Mouse (Mus musculus) Patski (cell line): Measurements from ENCODE around the gene Tspan11. TPM values are rescaled to one million over a fixed set of nuclear protein-coding genes. Genes with fewer than 3 reads are reported as not detected.
A peak's percentile ranks its signal among the peaks of the same experiment; 100 is the strongest.

Experiments
- ATAC-seq: fragments of 100-300 bp; one replicate; pipeline ENCODE4 v1.8.0; 2021
- CTCF ChIA-PET: fragments of 350-600 bp; sonication (Branson Sonifier 250); formaldehyde crosslinking; loops from one replicate; lab custom pipeline; 2022; ENCODE audit warnings: inconsistent platforms; lab: Charles Lee
- POLR2A ChIA-PET: fragments of 350-600 bp; sonication (Branson Sonifier 250); formaldehyde crosslinking; loops from one replicate; lab custom pipeline; 2022; ENCODE audit warnings: antibody characterized with exemption, inconsistent platforms; lab: Charles Lee
- DNase-seq: peaks from one replicate; pipeline ENCODE4 v3.0.0-alpha.2; 2011; ENCODE audit warnings: low read depth, low spot score
- H3K27me3 ChIP-seq: fragments of 371-371 bp; one replicate; pipeline ENCODE4 v1.5.1; 2021
- CTCF ChIP-seq: fragments of 100-300 bp; IDR thresholded peaks from one replicate; pipeline ENCODE4 v1.5.1; 2021
- in situ Hi-C: fragments of 300-500 bp; cut with MboI; formaldehyde crosslinking; loops from 3 replicates; pipeline ENCODE4 v1.11.1; 2018; ENCODE audit warnings: low pct_unique_long_range_greater_than_20kb, mixed read lengths
- polyA plus RNA-seq: library from polyadenylated mRNA; unstranded; gene quantifications from one replicate; pipeline ENCODE4 v1.2.3, GENCODE M21; 2021

Gene Tspan11
- polyA plus RNA-seq, 1 experiment from 2014 or later = not detected

GRCm38 (mm10) chr6:127879472-127879871 lies 7.9 kb upstream of the Tspan11 start:
- in situ Hi-C loops = no loop called here
- ChIA-PET CTCF (no interaction called here), POLR2A (no interaction called here)
- no peak for DNase-seq
- peaks cover 5% of the 10 kb centered on the region for H3K27me3 ChIP-seq
- no peak for ATAC-seq
- TF ChIP-seq CTCF = peak; percentile 50

- in situ Hi-C loops = no loop called here
- POLR2A ChIA-PET = no interaction called here
- H3K27me3 ChIP-seq = peaks cover 21% of the 10 kb centered on the region
- ATAC-seq (no peak), DNase-seq (no peak)
- CTCF ChIA-PET = no interaction called here
- TF ChIP-seq CTCF = no peak
Measured at GRCm38 (mm10) chr6:127886916-127887315, 473 bp upstream of the Tspan11 start.

- no peak for DNase-seq
- peaks cover 21% of the 10 kb centered on the region for H3K27me3 ChIP-seq
- ChIA-PET POLR2A (interaction anchor here (0.6 kb wide), 1 partner anchor 45 kb away, joined by 5 read pairs; no protein-coding TSS in a partner anchor), CTCF (no interaction called here)
- in situ Hi-C loops = no loop called here
- TF ChIP-seq CTCF = no peak
- no peak for ATAC-seq
Measured at GRCm38 (mm10) chr6:127888581-127888980, 1.2 kb downstream of the Tspan11 start.

GRCm38 (mm10) chr6:127893611-127894010 lies 6.2 kb downstream of the Tspan11 start:
- in situ Hi-C loops = no loop called here
- POLR2A ChIA-PET = no interaction called here
- DNase-seq = no peak
- CTCF ChIA-PET = no interaction called here
- H3K27me3 ChIP-seq = peaks cover 5% of the 10 kb centered on the region
- ATAC-seq = no peak
- no peak for TF ChIP-seq CTCF

GRCm38 (mm10) chr6:127894999-127895398 lies 7.6 kb downstream of the Tspan11 start:
- TF ChIP-seq CTCF = no peak
- no peak for DNase-seq

GRCm38 (mm10) chr6:127896425-127896824 lies 9.0 kb downstream of the Tspan11 start:
- no peak for ATAC-seq
- ChIA-PET POLR2A (interaction anchor here (0.6 kb wide), 1 partner anchor 383 kb away, joined by 5 read pairs; no protein-coding TSS in a partner anchor), CTCF (no interaction called here)
- no peak for TF ChIP-seq CTCF
- H3K27me3 ChIP-seq = peaks cover 5% of the 10 kb centered on the region
- no peak for DNase-seq
- in situ Hi-C loops = no loop called here

More at GRCm38 (mm10) chr6:127894999-127895398, 7.6 kb downstream of the Tspan11 start:
- peaks cover under 1% of the 10 kb centered on the region for H3K27me3 ChIP-seq
- no peak for ATAC-seq
- CTCF ChIA-PET = no interaction called here
- in situ Hi-C loops = no loop called here
- POLR2A ChIA-PET = no interaction called here

GRCm38 (mm10) chr6:127897342-127897741 lies 10.0 kb downstream of the Tspan11 start:
- peaks cover 5% of the 10 kb centered on the region for H3K27me3 ChIP-seq
- in situ Hi-C loops = no loop called here
- no peak for TF ChIP-seq CTCF
- ATAC-seq = no peak
- ChIA-PET POLR2A (no interaction called here), CTCF (no interaction called here)
- no peak for DNase-seq

GRCm38 (mm10) chr6:127900062-127900461 lies 12.7 kb downstream of the Tspan11 start:
- ATAC-seq = no peak
- H3K27me3 ChIP-seq = peaks cover 5% of the 10 kb centered on the region
- CTCF ChIA-PET = no interaction called here
- TF ChIP-seq CTCF = no peak
- POLR2A ChIA-PET = no interaction called here
- in situ Hi-C loops = no loop called here
- no peak for DNase-seq

GRCm38 (mm10) chr6:127901261-127901660 lies 13.9 kb downstream of the Tspan11 start:
- in situ Hi-C loops = no loop called here
- no peak for TF ChIP-seq CTCF
- CTCF ChIA-PET = no interaction called here
- peaks cover 5% of the 10 kb centered on the region for H3K27me3 ChIP-seq
- ATAC-seq = no peak
- DNase-seq = no peak
- POLR2A ChIA-PET = no interaction called here

GRCm38 (mm10) chr6:127901669-127902068 lies 14.3 kb downstream of the Tspan11 start:
- POLR2A ChIA-PET = no interaction called here
- no peak for TF ChIP-seq CTCF
- peaks cover 5% of the 10 kb centered on the region for H3K27me3 ChIP-seq
- no peak for DNase-seq
- ATAC-seq = no peak
- in situ Hi-C loops = no loop called here
- CTCF ChIA-PET = no interaction called here

- CTCF ChIA-PET = no interaction called here
- DNase-seq (no peak), ATAC-seq (no peak)
- TF ChIP-seq CTCF = no peak
- peaks cover 5% of the 10 kb centered on the region for H3K27me3 ChIP-seq
- POLR2A ChIA-PET = no interaction called here
- in situ Hi-C loops = no loop called here
Measured at GRCm38 (mm10) chr6:127902559-127902958, 15.2 kb downstream of the Tspan11 start.

- CTCF ChIA-PET = interaction anchor here (2.2 kb wide), 1 partner anchor 10 kb away, joined by 9 read pairs; no protein-coding TSS in a partner anchor
- DNase-seq (no peak), ATAC-seq (no peak)
- in situ Hi-C loops = no loop called here
- no peak for TF ChIP-seq CTCF
- POLR2A ChIA-PET = no interaction called here
- H3K27me3 ChIP-seq = peaks cover 12% of the 10 kb centered on the region
Measured at GRCm38 (mm10) chr6:127910638-127911037, 23.2 kb downstream of the Tspan11 start.
